Mouse (Mus musculus) spleen, postnatal 36 days (tissue): ENCODE results near the gene Gm3636.
A peak's percentile ranks its signal among the peaks of the same experiment; 100 is the strongest.
"Not testable (repeated sequence)": the region's sequence is repeated elsewhere in the genome, so short reads cannot be mapped to it uniquely, and the experiment has no call there.

Experiments used
- DNase-seq, 2 experiments: peaks; one replicate each; pipeline ENCODE4 v3.0.0; 2022; ENCODE audit warnings: low spot score in 2 of 2, mixed read lengths in 1 of 2

Gene Gm3636

DNA sequence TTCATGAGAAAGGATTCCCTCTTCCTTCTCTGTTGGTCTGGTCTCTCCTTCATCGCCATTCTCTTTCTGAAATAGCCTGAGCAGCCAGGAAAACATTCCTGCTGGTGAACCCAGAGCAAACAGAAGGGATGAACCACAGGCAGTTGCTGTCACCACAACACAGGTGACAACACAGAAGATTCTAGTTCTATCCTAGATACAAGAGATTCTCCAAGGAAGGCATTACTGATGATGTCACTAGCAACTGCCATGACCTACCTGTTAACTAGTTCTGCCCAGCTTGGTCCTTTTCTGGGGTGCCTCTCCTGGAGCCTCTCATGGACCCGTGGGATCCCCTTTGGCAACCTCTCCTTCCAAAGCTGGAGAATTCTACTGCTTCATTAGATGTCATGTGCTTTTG is at the start of gene Gm3636:
Gene Gm3636, minus strand, starts transcription at position 101 of the 400 bp plus-strand sequence.
- DNase-seq, result not testable (repeated sequence)

DNA sequence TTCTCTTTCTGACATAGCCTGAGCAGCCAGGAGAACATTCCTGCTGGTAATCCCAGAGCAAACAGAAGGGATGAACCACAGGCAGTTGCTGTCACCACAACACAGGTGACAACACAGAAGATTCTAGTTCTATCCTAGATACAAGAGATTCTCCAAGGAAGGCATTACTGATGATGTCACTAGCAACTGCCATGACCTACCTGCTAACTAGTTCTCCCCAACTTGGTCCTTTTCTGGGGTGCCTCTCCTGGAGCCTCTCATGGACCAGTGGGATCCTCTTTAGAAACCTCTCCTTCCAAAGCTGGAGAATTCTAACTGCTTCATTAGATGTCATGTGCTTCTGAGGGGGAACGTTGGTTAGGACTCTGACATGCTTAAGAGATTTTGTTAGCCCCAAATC is 32.2 kb upstream of the Gm3636 start, which contains the start of gene Gm8362:
Gene Gm8362, minus strand, starts transcription at position 101 of the 400 bp plus-strand sequence.
- not testable (repeated sequence) for DNase-seq

DNA sequence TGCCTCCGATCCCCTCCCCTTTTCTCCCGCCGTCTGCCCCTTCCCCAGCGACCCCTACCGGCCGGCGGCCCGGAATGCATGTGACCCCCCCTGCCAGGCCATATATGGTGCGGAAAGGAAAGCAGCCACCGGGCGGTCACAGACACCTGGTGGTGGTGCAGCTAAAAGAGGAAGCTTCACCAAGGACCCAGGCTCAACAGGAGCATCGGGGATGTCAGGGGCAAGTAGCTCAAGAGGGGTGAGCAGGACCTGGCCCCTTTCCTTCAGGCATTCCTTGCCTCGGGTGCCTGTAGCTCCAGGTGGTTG is 15.1 kb upstream of the Gm3636 start:
- DNase-seq, result peak; percentile 0 to 1

DNA sequence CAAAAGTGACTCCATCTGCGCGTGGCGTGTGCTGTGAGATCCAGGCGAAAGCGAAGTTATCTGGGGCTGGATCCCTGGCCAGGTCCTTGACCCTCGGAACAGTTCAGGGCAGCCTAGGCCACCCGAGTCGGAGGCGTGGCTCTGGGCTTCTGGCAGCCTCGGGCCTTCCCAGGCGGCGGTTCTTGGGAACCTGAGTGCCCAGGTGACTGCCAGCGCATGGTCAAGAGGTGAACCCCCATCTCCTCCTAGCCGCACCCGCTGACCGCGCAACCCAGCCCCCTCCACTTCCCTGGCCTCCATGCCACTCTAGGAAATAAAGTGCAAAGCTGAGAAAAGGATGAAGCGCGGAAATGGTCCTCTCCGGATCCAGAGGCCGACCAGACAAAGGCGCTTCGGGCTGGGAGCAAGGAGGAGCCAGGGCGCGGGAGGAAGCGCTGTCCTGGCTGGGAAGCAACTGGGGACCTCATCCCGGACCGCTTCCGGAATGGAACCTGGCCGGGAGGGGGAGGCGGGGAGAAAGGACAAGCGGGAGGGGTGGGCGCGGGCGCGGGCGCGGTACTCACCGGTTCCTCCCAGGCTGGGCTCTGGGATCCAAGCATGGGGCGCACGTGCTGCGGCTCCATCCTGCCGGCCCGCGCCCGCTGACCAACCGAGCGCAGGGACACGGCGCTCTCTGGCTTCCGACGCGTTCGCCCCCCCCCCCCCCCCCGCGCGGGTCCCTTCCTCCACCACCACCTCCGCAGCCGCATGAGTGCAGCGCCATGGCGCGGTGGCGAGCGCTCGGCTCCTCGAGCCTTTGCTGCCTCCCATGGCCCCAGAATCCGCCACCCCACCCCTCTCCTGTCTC is 14.5 kb upstream of the Gm3636 start:
- not testable (repeated sequence) for DNase-seq

DNA sequence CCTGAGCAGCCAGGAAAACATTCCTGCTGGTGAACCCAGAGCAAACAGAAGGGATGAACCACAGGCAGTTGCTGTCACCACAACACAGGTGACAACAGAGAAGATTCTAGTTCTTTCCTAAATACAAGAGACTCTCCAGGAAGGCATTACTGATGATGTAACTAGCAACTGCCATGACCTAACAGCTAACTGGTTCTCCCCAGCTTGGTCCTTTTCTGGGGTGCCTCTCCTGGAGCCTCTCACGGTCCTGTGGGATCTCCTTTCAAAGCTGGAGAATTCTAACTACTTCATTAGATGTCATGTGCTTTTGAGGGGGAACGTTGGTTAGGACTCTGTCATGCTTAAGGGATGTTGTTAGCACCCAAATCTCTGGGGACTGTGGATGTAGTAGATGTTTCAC is 22.0 kb downstream of the Gm3636 start, which contains the start of gene Gm8050:
Gene Gm8050, minus strand, starts transcription at position 101 of the 400 bp plus-strand sequence.
- not testable (repeated sequence) for DNase-seq
